Mouse (Mus musculus) kidney, embryonic 14.5 days (tissue): ENCODE measurements at regions not wholly inside any gene's neighbourhood (a gene's known extent, or its start where the extent isn't known, plus 50 kb on each side); places are given as distances from the start of the nearest gene placed in this dataset.
A peak's percentile ranks its signal among the peaks of the same experiment; 100 is the strongest.

Source experiments
- ATAC-seq: fragments of 200-750 bp; cut with Nextera tagmentation; 2 replicates; pipeline ENCODE4 v1.8.0; 2017; ENCODE audit warnings: moderate number of reproducible peaks, mild to moderate bottlenecking, moderate TSS enrichment, moderate library complexity; ENCODE audit not compliant: low FRiP score, low TSS enrichment
- H3K27ac ChIP-seq: fragments of 300-500 bp; sonication (generic); 2 replicates; pipeline ENCODE4 v1.5.1; 2014; ENCODE audit warnings: low read depth, mild to moderate bottlenecking, low read length, moderate library complexity, mixed read lengths
- H3K27me3 ChIP-seq: fragments of 300-500 bp; sonication (generic); 2 replicates; pipeline ENCODE4 v1.6.1; 2014; ENCODE audit warnings: mild to moderate bottlenecking, low read length; ENCODE audit not compliant: control insufficient read depth, insufficient read depth
- H3K36me3 ChIP-seq: fragments of 300-500 bp; sonication (generic); 2 replicates; pipeline ENCODE4 v1.6.1; 2014; ENCODE audit warnings: low read length, mixed read lengths; ENCODE audit not compliant: control insufficient read depth, insufficient read depth
- H3K4me1 ChIP-seq: fragments of 300-500 bp; sonication (generic); 2 replicates; pipeline ENCODE4 v1.6.1; 2014; ENCODE audit warnings: low read length, mixed read lengths; ENCODE audit not compliant: control insufficient read depth, insufficient read depth
- H3K4me2 ChIP-seq: fragments of 300-500 bp; sonication (generic); replicated peaks from 2 replicates; pipeline ENCODE4 v1.6.1; 2014; ENCODE audit warnings: low read depth, mild to moderate bottlenecking, low read length
- H3K4me3 ChIP-seq: fragments of 300-500 bp; sonication (generic); 2 replicates; pipeline ENCODE4 v1.5.1; 2014; ENCODE audit warnings: mild to moderate bottlenecking, low read length
- H3K9ac ChIP-seq: fragments of 300-500 bp; sonication (generic); 2 replicates; pipeline ENCODE4 v1.6.1; 2014; ENCODE audit warnings: low read depth, mild to moderate bottlenecking, low read length, moderate library complexity
- H3K9me3 ChIP-seq: fragments of 300-500 bp; sonication (generic); 2 replicates; pipeline ENCODE4 v1.6.1; 2016; ENCODE audit warnings: low read length; ENCODE audit not compliant: control insufficient read depth
- WGBS: fragments of 180-500 bp; shearing (Covaris S2); extraction: QIAGEN DNeasy Blood & Tissue Kit; methylation state at CpG from one replicate; pipeline ENCODE4 v1.1.7; 2014; 5-methylcytosine and 5-hydroxymethylcytosine counted together

DNA sequence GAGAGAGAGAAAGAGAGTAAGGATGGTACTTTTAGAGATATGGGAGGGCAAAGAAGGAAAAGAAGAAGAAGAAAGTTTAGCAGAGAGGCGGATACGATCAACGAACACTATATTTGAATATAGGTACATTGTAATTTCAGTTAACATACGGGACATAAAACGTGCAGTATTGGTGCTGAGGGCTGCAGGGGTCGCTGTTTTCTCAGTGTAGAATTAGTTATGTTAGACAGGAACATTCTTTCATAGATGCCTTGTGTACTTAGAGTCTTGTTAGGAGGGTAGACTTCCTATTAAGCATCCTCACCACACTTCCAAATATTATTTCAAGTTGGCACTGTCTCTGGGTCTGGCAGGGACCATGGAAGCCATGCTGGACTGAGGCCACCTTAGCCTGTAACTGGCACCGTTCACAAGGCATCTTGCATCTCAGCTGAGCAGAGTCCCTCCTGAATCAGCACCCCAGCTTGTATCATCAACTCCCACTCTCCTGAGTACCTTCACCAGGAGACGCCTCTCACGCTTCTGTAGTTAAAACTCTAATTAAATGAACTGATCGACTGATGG, 107.3 kb upstream of the Eef2kmt start:
- Histone ChIP-seq H3K4me3 (no peak overlapping the region), H3K27ac (no peak overlapping the region), H3K36me3 (no peaks in the 10 kb centered on the region), H3K9ac (no peak overlapping the region), H3K9me3 (no peaks in the 10 kb centered on the region), H3K27me3 (no peaks in the 10 kb centered on the region), H3K4me2 (no peak overlapping the region), H3K4me1 (no peaks in the 10 kb centered on the region)
- no peak for ATAC-seq
- 81% methylated on average over 10 of the region's 10 CpGs for WGBS

- H3K9ac ChIP-seq = no peak overlapping the region
- no peak for ATAC-seq
- no peaks in the 10 kb centered on the region for H3K4me1 ChIP-seq
- no peak overlapping the region for H3K4me2 ChIP-seq
- 77% methylated on average over 4 of the region's 4 CpGs for WGBS
- no peak overlapping the region for H3K27ac ChIP-seq
- H3K27me3 ChIP-seq = no peaks in the 10 kb centered on the region
- no peaks in the 10 kb centered on the region for H3K36me3 ChIP-seq
- H3K9me3 ChIP-seq = no peaks in the 10 kb centered on the region; the same call in 1 of the 2 replicates
- H3K4me3 ChIP-seq = no peak overlapping the region
These were observed 103.4 kb upstream of the Eef2kmt start for GRCm38 (mm10) chr16:5359193-5359592.

- no peak overlapping the region for H3K27ac ChIP-seq
- no peak overlapping the region for H3K9ac ChIP-seq
- no peak overlapping the region for H3K4me3 ChIP-seq
- H3K9me3 ChIP-seq = no peaks in the 10 kb centered on the region; the same call in 1 of the 2 replicates
- no peak for ATAC-seq
- H3K27me3 ChIP-seq = no peaks in the 10 kb centered on the region
- WGBS = 76% methylated on average over 2 of the region's 2 CpGs
- H3K36me3 ChIP-seq = no peaks in the 10 kb centered on the region
- H3K4me1 ChIP-seq = peaks cover 6% of the 10 kb centered on the region; the same call in 1 of the 2 replicates
- no peak overlapping the region for H3K4me2 ChIP-seq
These were observed 98.1 kb upstream of the Eef2kmt start for GRCm38 (mm10) chr16:5353881-5354280.

DNA sequence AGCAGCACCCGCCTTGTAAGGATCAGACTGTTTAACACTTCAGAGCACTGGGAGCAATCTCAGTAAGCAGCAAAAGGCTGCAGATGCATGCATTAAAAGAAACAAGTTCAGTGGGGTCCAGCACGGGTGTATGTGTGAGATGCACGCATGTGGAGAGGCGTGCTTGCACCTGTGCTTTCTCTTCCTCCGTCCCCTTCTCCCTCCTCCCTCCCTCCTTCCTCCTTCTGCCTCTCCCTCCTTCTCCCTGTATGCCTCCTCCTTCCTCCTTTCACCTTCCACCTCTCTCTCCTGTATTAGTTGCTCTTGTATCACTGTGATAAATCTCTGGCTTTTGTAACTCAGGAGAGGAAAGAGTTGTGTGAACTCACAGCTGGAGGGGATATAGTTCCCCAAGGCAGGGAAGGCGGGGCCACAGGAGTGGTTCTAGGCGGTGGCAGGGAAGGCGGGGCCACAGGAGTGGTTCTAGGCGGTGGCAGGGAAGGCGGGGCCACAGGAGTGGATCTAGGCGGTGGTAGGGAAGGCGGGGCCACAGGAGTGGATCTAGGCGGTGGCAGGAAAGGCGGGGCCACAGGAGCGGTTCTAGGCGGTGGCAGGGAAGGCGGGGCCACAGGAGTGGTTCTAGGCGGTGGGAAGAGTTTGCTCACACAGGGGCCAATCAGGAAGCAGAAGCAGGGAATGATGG, 96.2 kb upstream of the Eef2kmt start:
- Histone ChIP-seq H3K4me1 (peaks cover 6% of the 10 kb centered on the region; the same call in 1 of the 2 replicates), H3K9ac (no peak overlapping the region), H3K4me2 (peak overlapping the region; percentile 31), H3K27ac (no peak overlapping the region), H3K4me3 (no peak overlapping the region; the same call in 1 of the 2 replicates), H3K27me3 (no peaks in the 10 kb centered on the region), H3K36me3 (no peaks in the 10 kb centered on the region), H3K9me3 (no peaks in the 10 kb centered on the region)
- peak; percentile 84 for ATAC-seq
- WGBS = 3% methylated on average over 18 of the region's 18 CpGs

DNA sequence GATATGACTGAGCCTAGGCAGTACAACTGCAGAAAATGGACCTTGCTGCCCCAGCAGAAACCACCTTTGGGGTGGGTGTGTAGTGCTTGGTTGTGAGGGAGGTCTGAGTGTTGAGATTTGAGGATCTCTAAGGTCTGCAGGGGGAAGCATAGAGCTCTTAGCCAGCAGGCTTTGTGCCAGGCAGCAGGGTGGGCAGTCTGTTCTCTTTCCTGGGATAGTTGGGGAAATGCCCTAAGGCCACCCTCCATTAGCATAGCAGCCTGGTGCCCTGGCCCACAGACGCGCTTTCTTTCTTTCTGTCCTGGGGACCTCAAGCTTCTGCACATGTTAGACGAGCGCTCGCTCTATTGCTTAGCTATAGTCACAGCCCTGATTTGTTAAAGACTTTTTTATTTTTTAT, 91.4 kb upstream of the Eef2kmt start:
- ATAC-seq = no peak
- no peaks in the 10 kb centered on the region for H3K27me3 ChIP-seq
- no peak overlapping the region for H3K4me3 ChIP-seq

GRCm38 (mm10) chr16:5342326-5342725, 86.5 kb upstream of the Eef2kmt start:
- no peaks in the 10 kb centered on the region for H3K9me3 ChIP-seq
- H3K27me3 ChIP-seq = no peaks in the 10 kb centered on the region
- H3K4me1 ChIP-seq = no peaks in the 10 kb centered on the region
- 79% methylated on average over 6 of the region's 6 CpGs for WGBS
- no peak overlapping the region for H3K4me3 ChIP-seq
- no peak overlapping the region for H3K9ac ChIP-seq
- no peaks in the 10 kb centered on the region for H3K36me3 ChIP-seq
- no peak for ATAC-seq
- H3K4me2 ChIP-seq = no peak overlapping the region
- no peak overlapping the region for H3K27ac ChIP-seq

More for the DNA sequence above, 91.4 kb upstream of the Eef2kmt start:
- no peak overlapping the region for H3K9ac ChIP-seq
- no peaks in the 10 kb centered on the region for H3K36me3 ChIP-seq
- 0 out of 2 replicates have a peak, but pooled peaks cover under 1% of the 10 kb centered on the region for H3K4me1 ChIP-seq
- no peaks in the 10 kb centered on the region for H3K9me3 ChIP-seq
- 84% methylated on average over 5 of the region's 5 CpGs for WGBS
- no peak overlapping the region for H3K4me2 ChIP-seq
- H3K27ac ChIP-seq = no peak overlapping the region

- Histone ChIP-seq H3K9me3 (no peaks in the 10 kb centered on the region), H3K4me1 (no peaks in the 10 kb centered on the region), H3K4me3 (no peak overlapping the region), H3K27me3 (no peaks in the 10 kb centered on the region), H3K9ac (no peak overlapping the region), H3K36me3 (no peaks in the 10 kb centered on the region), H3K4me2 (no peak overlapping the region), H3K27ac (no peak overlapping the region)
- ATAC-seq = no peak
- 69% methylated on average over 1 of the region's 1 CpGs for WGBS
These were observed 60.5 kb upstream of the Eef2kmt start for GRCm38 (mm10) chr16:5316271-5316670.

- no peak overlapping the region for H3K27ac ChIP-seq
- no peaks in the 10 kb centered on the region for H3K36me3 ChIP-seq
- no peaks in the 10 kb centered on the region for H3K9me3 ChIP-seq
- H3K27me3 ChIP-seq = no peaks in the 10 kb centered on the region
- H3K4me3 ChIP-seq = no peak overlapping the region
- H3K4me1 ChIP-seq = no peaks in the 10 kb centered on the region
- no peak for ATAC-seq
- H3K9ac ChIP-seq = no peak overlapping the region
- H3K4me2 ChIP-seq = no peak overlapping the region
- 84% methylated on average over 6 of the region's 6 CpGs for WGBS
These were observed 57.5 kb upstream of the Eef2kmt start for GRCm38 (mm10) chr16:5313261-5313660.

GRCm38 (mm10) chr16:5311456-5311855, 55.7 kb upstream of the Eef2kmt start:
- Histone ChIP-seq H3K9me3 (no peaks in the 10 kb centered on the region), H3K4me3 (no peak overlapping the region), H3K27me3 (peaks cover 11% of the 10 kb centered on the region), H3K36me3 (no peaks in the 10 kb centered on the region), H3K27ac (no peak overlapping the region), H3K4me1 (0 out of 2 replicates have a peak, but pooled peaks cover 4% of the 10 kb centered on the region), H3K9ac (no peak overlapping the region), H3K4me2 (no peak overlapping the region)
- 88% methylated on average over 9 of the region's 9 CpGs for WGBS
- no peak for ATAC-seq
